Mouse (Mus musculus): Measurements from ENCODE around the gene Commd1.
A peak's percentile ranks its signal among the peaks of the same experiment; 100 is the strongest.

The Commd1 gene

DNA sequence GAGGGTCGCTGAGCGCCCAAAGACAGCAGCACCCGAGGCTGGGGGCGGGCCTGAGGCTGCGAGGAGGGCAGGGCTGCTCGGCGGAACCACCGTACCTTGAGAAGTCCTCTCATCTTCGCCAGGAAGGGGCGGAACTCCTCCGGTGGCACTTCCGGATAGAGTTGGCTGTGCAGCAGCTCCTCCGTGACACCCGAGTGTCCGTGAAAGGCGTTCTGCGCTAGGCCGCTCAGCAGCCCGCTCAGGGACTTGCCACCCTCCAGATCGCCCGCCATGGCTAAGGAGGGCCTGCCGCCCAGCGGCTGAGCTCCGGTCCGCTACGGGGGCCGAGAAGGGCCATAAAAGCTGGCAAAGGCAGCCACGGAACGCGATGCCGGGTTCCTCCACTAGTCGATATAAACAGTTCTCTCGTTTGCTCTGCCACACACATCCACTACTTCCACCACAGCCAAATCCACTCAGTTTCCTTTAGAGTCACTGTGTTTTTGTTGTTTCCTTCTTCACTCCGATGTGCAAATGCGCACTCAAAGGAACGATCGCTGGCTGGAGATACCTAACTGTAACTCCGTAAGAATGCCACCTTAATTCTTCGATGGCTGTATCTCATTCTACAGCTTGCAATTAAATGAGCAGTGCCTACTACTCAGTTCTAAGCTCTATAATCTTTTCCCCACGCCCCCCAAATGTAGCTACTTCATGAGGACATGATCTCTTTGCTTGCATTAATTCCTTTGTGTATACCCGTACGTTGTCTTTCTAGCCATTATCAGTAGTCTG lies at the start of gene Commd1, which contains the start of gene Gm28048:
TSS of gene Commd1 (minus strand) at position 399 of the 774 bp plus-strand sequence.
TSS of gene Gm28048 (minus strand) at position 107 of the 774 bp plus-strand sequence.
- peak; percentile 98 to 99 for DNase-seq (ENCODE audit: low spot score in 2 of 2)

DNA sequence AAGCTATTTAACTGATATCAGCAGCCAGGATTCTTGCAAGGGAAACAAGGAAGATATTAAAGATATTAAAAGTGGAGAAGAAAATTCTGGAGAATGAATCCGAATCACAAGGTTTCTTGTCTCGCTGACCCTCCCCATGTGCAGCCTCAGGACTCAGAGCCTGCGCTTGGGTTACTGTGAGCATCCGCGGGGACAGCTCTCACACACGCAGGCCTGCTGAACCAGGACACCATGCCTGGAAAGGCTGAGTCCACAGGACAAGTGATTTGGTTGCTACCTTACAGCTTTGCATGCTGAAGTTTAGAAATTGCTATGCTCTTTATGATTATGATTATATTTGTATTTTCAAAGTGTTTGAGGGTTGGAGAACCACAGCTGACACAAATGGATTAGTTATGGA lies 47.2 kb upstream of the Commd1 start:
- no peak for DNase-seq (ENCODE audit: low spot score in 2 of 2)

DNA sequence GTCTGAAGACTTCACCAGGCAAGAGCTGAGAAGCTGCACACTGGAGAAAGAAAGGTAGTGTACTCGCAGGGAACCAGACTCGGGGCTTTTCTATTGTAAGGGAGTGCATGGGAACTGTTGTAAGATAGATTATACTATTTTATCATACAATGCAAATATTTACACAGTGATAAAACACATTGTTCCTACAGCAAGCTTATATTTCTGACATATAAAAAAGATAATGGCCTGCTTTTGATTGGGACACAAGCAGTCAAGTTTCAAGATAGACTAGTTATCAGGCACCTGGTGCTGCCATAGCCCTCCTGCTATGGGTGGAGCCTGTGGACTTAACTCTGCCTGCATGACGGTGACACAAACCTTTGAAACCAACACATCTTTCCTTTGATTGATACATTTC lies 46.8 kb upstream of the Commd1 start:
- DNase-seq (ENCODE audit: low spot score in 2 of 2) = no peak

- DNase-seq (ENCODE audit: low spot score in 2 of 2) = no peak
Observed at GRCm38 (mm10) chr11:23024169-23024568, 42.0 kb upstream of the Commd1 start.

DNA sequence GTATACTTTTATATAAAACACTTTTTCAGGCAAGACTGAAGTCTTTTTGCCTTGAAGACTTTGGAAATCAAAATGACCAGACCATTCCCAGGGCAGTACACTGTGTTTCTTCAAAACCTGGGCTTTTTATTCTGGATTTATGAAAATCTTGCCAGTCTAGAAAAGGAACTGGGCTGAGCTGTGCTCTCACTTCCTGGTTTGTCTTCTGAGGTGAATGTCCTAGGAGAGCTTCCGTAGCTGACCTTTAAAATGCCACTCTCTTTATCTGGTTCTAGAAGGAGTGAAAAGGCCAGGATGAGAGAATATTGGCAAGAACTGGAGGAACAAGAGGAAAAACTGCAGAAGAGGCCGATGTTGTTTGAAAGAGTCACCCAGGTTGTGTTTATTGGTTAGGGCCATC lies 41.0 kb upstream of the Commd1 start:
- DNase-seq (ENCODE audit: low spot score in 2 of 2) = no peak

- DNase-seq (ENCODE audit: low spot score in 2 of 2) = no peak
Observed at GRCm38 (mm10) chr11:23020841-23021240, 38.7 kb upstream of the Commd1 start.

- no peak for DNase-seq (ENCODE audit: low spot score in 2 of 2)
Observed at GRCm38 (mm10) chr11:23020116-23020770, 38.1 kb upstream of the Commd1 start.

DNA sequence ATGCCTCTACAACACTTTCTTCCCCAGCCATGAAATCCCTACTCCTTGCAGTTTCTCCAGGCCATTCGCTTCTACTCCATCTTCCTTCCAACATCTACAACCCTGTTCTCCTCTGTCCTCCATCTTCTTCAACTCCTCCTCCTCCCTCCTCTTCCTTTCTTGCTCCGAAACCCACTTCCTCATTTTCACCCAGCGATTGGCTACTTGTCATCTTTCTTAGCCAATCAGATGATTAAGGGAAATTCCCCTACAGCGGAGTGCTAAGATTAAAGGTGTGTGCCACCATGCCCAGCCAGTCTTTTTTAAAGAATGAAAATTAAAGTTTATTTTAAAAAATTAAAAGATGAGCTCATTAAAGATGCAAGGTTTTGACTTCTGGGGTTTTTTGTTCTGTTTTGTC lies 35.8 kb upstream of the Commd1 start:
- DNase-seq (ENCODE audit: low spot score in 2 of 2) = no peak

DNA sequence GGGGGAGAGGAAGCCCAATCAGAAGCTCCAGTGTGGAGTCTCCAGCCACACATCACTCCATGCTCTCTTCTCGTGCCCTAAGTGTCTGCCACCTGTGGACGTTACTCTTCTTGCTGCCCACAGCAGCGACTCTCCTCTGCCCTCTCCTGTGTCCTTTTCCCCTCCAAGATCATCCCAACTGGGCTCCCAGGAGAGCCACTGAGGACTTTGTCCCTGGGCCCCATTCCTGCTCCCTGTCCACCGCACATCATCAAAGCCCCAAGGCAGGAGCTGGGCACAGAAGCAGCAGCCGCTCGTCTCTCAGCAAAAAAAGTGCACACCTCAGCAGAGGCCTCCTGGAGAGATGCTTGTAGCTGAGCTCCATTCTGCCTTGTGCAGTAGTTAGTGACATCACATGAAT lies 32.8 kb upstream of the Commd1 start:
- no peak for DNase-seq (ENCODE audit: low spot score in 2 of 2)

DNA sequence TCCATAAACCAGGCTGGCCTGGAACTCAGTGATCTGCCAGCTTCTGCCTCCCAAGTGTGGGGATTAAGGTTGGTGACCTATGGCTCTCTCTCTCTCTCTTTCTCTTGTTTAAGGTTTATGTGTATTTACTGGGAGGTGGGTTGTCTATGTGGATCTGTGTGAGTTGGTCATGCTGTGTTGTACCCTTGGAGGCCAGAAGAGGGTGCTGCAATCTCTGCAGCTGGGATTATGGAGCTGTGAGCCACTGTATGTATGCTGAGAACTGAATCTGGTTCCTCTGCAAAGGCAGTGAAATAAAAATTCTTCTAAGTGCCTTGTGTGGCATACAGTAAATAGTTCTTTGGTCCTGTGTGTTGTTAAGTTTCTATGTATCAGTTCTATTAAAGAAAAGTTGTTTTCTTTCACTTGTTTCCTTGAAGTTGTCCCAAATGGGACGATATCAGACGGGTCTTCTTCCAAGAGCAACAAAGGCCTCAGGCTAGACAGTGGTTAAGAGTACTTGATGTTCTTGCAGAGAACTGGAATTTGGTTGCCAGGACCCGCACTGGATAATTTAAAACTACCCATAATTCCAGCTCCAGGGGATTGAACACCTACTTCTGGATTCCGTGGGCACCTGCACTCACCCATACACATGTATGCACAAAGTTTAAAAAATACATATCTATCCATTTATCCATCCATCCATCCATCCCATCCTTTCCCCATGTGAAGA lies 31.6 kb upstream of the Commd1 start:
- no peak for DNase-seq (ENCODE audit: low spot score in 2 of 2)

- no peak for DNase-seq (ENCODE audit: low spot score in 2 of 2)
Observed at GRCm38 (mm10) chr11:23013096-23013495, 30.9 kb upstream of the Commd1 start.

GRCm38 (mm10) chr11:23008824-23009200 lies 26.6 kb upstream of the Commd1 start:
- no peak for DNase-seq (ENCODE audit: low spot score in 2 of 2)

DNA sequence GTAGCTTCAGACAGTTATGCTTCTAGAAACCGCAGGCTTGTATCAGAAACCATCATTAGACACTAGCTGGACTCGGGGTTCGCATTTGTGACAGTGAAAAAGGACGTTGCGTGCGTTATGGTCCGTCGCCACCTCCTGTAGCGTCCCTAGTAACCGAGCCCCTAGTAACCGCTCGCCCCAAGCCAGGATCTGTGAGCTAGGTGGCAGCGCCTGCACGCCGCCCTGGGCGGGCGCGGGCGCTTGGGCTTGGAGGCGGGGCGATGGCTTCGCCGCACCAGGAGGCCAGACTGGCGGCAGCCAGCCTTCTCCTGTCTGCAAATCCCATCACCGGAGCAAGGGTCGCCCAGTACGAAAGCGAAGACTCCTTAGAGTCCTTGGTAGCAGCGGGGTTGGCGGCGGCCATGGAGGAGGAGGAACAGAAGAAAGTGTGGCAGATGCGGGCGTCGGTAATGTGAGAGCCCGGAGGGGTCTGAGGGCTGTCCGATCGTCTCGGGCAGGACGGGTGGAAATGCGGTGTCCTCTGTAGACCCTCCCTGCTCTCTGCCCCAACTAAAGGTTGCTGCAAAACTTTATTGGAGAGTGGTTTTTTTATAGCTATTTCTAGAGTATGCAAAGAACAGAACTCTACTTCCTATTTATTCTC lies 26.1 kb upstream of the Commd1 start:
- DNase-seq (ENCODE audit: low spot score in 2 of 2) = peak; percentile 53 to 78

GRCm38 (mm10) chr11:23007481-23008180 lies 25.4 kb upstream of the Commd1 start, which contains the start of gene Fam161a:
TSS of gene Fam161a (plus strand) at chr11:23007531.
- peak; percentile 38 to 72 for DNase-seq (ENCODE audit: low spot score in 2 of 2)

GRCm38 (mm10) chr11:23007166-23007480 lies 24.9 kb upstream of the Commd1 start:
- DNase-seq (ENCODE audit: low spot score in 2 of 2) = no peak

GRCm38 (mm10) chr11:23005276-23005675 lies 23.1 kb upstream of the Commd1 start:
- no peak for DNase-seq (ENCODE audit: low spot score in 2 of 2)

GRCm38 (mm10) chr11:22998308-22998707 lies 16.1 kb upstream of the Commd1 start:
- DNase-seq (ENCODE audit: low spot score in 2 of 2) = no peak

- DNase-seq (ENCODE audit: low spot score in 2 of 2) = no peak
Observed at GRCm38 (mm10) chr11:22995461-22995860, 13.3 kb upstream of the Commd1 start.

DNA sequence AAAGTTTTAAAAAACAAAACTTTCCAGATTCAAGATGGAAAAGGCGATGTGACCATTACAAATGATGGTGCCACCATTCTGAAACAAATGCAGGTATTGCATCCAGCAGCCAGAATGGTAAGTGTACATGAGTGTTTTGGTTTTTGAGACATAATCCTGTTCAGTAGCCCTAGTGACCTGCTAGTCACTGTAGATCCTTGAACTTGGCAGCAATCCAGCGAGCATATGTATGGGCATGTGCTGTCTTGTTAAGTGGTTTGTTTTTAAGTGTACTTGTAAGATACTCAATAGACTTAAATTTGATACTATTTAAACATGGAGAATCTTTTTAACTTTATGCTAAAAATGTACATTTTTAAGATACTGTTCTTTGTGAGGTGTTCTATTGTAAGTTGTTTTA lies 12.1 kb upstream of the Commd1 start:
- no peak for DNase-seq (ENCODE audit: low spot score in 2 of 2)

DNA sequence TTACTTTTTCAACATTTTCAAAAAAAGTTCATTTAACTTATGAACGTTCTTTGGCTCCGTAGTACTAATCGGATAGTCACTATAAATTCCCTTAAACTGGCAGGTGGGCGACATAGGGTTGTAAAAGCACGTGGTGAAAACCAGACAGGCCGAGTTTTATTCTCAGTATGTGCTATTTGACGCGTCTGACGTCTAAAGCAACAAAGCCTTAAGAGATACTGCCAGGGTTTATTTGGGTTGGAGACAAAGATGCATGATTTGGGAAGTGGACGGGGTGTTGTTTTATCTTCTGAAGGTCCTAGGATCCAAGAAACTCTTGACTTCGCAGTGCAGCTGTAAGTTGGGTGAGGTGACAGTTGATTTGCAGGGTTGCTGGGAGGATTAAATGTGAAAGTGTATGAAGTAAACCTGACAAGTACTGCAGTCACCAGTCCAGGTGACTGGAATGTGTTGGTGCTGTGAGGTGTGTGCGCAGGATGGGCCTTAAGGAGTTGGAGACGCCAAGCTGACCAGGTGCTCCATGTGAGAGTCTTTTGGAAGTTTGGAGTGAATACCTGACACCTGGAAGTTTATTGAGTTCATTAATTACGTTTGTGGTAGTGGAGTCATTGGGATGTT lies 9.1 kb upstream of the Commd1 start:
- no peak for DNase-seq (ENCODE audit: low spot score in 2 of 2)

Measured in cerebellum, postnatal 4 days (tissue).